Mouse (Mus musculus) neural tube, embryonic 11.5 days (tissue): ENCODE data around the gene Tctex1d4. TPM values are rescaled to one million over a fixed set of nuclear protein-coding genes. Genes with fewer than 3 reads are reported as not detected.
A peak's percentile ranks its signal among the peaks of the same experiment; 100 is the strongest.

ENCODE experiments used
- ATAC-seq: fragments of 200-750 bp; cut with Nextera tagmentation; 2 replicates; pipeline ENCODE4 v1.8.0; 2017; ENCODE audit warnings: moderate number of reproducible peaks, mild to moderate bottlenecking, moderate TSS enrichment, moderate library complexity; ENCODE audit not compliant: insufficient read depth, low FRiP score, low TSS enrichment
- DNase-seq: peaks from one replicate; pipeline ENCODE4 v3.0.0-alpha.2; 2015; ENCODE audit warnings: low spot score
- H3K27ac ChIP-seq: fragments of 300-500 bp; sonication (generic); 2 replicates; pipeline ENCODE4 v1.5.1; 2014; ENCODE audit warnings: low read depth, mild to moderate bottlenecking, low read length
- H3K27me3 ChIP-seq: fragments of 300-500 bp; sonication (generic); 2 replicates; pipeline ENCODE4 v1.6.1; 2014; ENCODE audit warnings: mild to moderate bottlenecking, low read length, mixed read lengths; ENCODE audit not compliant: control insufficient read depth, insufficient read depth
- H3K36me3 ChIP-seq: fragments of 300-500 bp; sonication (generic); 2 replicates; pipeline ENCODE4 v1.6.1; 2014; ENCODE audit warnings: mild to moderate bottlenecking, low read length, moderate library complexity, mixed read lengths; ENCODE audit not compliant: control insufficient read depth, insufficient read depth
- H3K4me1 ChIP-seq: fragments of 300-500 bp; sonication (generic); 2 replicates; pipeline ENCODE4 v1.6.1; 2014; ENCODE audit warnings: low read length, mixed read lengths; ENCODE audit not compliant: control insufficient read depth, insufficient read depth
- H3K4me2 ChIP-seq: fragments of 300-500 bp; sonication (generic); 2 replicates; pipeline ENCODE4 v1.6.1; 2014; ENCODE audit warnings: low read depth, mild to moderate bottlenecking, moderate library complexity
- H3K4me3 ChIP-seq: fragments of 300-500 bp; sonication (generic); 2 replicates; pipeline ENCODE4 v1.5.1; 2014; ENCODE audit warnings: low read depth, low read length
- H3K9ac ChIP-seq: fragments of 300-500 bp; sonication (generic); 2 replicates; pipeline ENCODE4 v1.6.1; 2014; ENCODE audit warnings: mild to moderate bottlenecking, low read length
- H3K9me3 ChIP-seq: fragments of 300-500 bp; sonication (generic); 2 replicates; pipeline ENCODE4 v1.6.1; 2016; ENCODE audit warnings: low read length; ENCODE audit not compliant: control insufficient read depth
- WGBS: fragments of 180-500 bp; shearing (Covaris S2); extraction: QIAGEN DNeasy Blood & Tissue Kit; methylation state at CpG from one replicate; pipeline ENCODE4 v1.1.7; 2014; 5-methylcytosine and 5-hydroxymethylcytosine counted together
- polyA plus RNA-seq: library from polyadenylated mRNA; unstranded; fragments of >200 nt; fragmentation: Nextera tagmentation; extraction: Ambion mirVana; gene quantifications from 2 replicates; pipeline ENCODE4 v1.2.1, GENCODE M21; 2014

Gene Tctex1d4
- polyA plus RNA-seq, 1 experiment from 2014 or later, result not detected

- no peak for DNase-seq
- ATAC-seq, result no peak
These were observed 2.9 kb upstream of the Tctex1d4 start for GRCm38 (mm10) chr4:117123546-117124217.

DNA sequence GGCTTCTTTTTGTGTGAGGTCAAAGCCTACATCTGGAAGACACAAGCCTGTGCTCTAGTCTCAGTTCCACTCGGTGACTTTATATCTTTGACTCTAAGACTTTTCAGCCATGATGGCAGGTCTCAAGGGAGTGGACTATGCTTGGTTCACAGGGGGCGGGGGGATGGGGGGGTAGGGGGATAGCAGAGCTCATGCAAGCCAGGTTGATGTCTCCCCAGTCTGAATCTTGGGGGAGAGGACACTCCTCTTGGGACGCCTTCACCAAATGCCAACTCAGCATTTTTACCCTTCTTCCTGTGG lies 2.4 kb upstream of the Tctex1d4 start:
- no peak for ATAC-seq
- H3K9me3 ChIP-seq, result no peaks in the 10 kb centered on the region
- H3K27me3 ChIP-seq, result no peaks in the 10 kb centered on the region
- WGBS, result 89% methylated on average over 3 of the region's 3 CpGs
- H3K36me3 ChIP-seq, result peaks cover 2% of the 10 kb centered on the region
- H3K4me1 ChIP-seq, result peaks cover 19% of the 10 kb centered on the region
- H3K9ac ChIP-seq, result no peak overlapping the region
- no peak overlapping the region for H3K4me2 ChIP-seq
- no peak overlapping the region for H3K4me3 ChIP-seq
- no peak overlapping the region for H3K27ac ChIP-seq
- no peak for DNase-seq

More at GRCm38 (mm10) chr4:117123546-117124217, 2.9 kb upstream of the Tctex1d4 start:
- Histone ChIP-seq H3K4me2 (no peak overlapping the region), H3K36me3 (no peaks in the 10 kb centered on the region; the same call in 1 of the 2 replicates), H3K27ac (no peak overlapping the region), H3K27me3 (no peaks in the 10 kb centered on the region), H3K9ac (no peak overlapping the region), H3K4me3 (no peak overlapping the region), H3K9me3 (no peaks in the 10 kb centered on the region), H3K4me1 (peaks cover 16% of the 10 kb centered on the region)
- 91% methylated on average over 7 of the region's 9 CpGs for WGBS

DNA sequence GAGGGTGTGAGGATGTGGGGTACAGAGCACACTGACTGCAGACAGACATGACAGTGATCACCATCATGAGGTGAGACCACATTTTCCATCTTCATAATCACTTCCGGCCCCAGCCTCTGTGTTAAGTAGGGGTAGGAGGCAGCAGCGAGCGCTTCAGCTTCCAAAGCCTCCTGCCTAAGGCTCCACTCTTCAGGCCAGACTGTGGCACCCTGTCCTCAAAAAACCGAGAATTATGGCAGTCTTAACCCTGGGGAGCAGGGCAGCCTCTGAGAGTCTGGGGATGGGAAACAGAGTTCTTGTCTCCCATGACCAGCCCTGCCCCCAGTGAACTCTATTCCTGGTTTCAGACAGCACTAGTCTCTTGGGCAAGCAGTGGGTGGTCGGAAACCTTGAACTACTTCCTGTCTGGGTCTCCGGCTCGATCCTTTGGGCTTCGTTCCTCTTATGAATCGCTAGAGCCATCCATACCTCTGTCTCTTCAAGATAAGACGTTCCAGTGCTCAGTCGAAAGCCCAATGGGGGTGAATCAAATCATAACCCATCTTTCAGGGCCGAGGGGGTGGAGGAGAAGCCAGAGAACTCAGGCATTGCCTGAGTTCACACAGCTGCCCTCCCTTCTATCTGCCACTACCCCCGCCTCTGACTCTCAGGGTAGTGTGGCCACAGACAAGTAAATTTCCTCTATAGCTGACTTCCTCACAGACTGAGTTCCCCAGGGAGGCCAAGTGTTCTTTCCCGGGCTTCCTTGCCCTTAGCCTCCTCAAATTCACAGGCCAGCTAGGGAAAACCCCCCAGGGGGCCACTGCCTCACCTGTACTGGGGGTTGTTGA lies 1.9 kb upstream of the Tctex1d4 start:
- H3K4me1 ChIP-seq, result peaks cover 17% of the 10 kb centered on the region
- H3K27ac ChIP-seq, result peak overlapping the region; percentile 72
- DNase-seq (no peak), ATAC-seq (no peak)
- no peaks in the 10 kb centered on the region for H3K27me3 ChIP-seq
- 69% methylated on average over 14 of the region's 14 CpGs for WGBS
- peak overlapping the region; percentile 56; the same call in 1 of the 2 replicates for H3K9ac ChIP-seq
- H3K36me3 ChIP-seq, result peaks cover 3% of the 10 kb centered on the region
- no peaks in the 10 kb centered on the region for H3K9me3 ChIP-seq
- no peak overlapping the region for H3K4me3 ChIP-seq
- no peak overlapping the region for H3K4me2 ChIP-seq

- WGBS, result 32% methylated on average over 8 of the region's 8 CpGs
- no peaks in the 10 kb centered on the region for H3K27me3 ChIP-seq
- H3K9me3 ChIP-seq, result no peaks in the 10 kb centered on the region
- peak; percentile 43; the same call in 1 of the 2 replicates for ATAC-seq
- DNase-seq, result peak; percentile 58
- peaks cover 3% of the 10 kb centered on the region for H3K36me3 ChIP-seq
- H3K4me2 ChIP-seq, result no peak within 1 kb of the TSS
- peaks cover 22% of the 10 kb centered on the region for H3K4me1 ChIP-seq
- H3K27ac ChIP-seq, result peak within 1 kb of the TSS; percentile 72
- no peak within 1 kb of the TSS for H3K4me3 ChIP-seq
- H3K9ac ChIP-seq, result peak within 1 kb of the TSS; percentile 56
These were observed 1.2 kb upstream of the Tctex1d4 start, which contains the start of gene Btbd19 for GRCm38 (mm10) chr4:117125348-117125909. Gene Btbd19 (minus strand): TSS chr4:117125725.

DNA sequence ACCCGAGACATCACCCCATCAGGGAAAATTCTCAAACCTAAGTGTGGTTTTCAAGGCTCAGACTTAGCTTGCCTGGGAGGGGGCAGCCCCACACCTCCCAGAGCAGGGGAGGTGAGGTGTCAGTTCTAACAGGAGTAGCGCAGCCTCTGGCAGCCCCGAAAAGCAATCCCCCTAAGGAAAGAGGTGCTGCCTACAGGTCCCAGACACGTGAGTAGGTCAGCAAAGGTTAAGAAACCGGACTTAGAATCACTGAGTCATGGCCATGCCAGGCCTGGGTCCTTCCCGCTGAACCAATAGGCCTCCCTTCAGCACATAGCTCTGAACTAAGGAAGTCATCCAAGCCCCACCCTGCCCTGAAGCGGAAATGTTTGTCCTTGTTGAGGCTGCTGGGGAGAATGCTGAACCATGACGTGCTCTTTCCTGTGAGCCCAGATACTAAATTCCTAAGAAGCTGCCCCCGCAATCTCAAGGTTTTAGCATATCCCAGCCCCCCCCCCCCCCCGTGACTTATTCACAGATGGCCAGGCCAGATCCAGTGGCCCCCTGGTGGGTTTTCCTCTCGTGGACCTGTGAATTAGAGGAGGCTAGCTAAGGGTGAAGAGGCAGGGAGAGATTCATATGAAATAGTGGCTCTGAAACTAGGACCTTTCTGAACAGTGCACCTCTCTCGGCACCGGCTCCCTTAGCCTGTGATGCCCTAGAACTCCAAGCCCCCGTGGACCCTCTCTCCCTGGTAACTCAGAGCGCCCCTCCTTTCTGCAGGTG lies 502 bp upstream of the Tctex1d4 start:
- DNase-seq, result peak; percentile 32
- H3K9ac ChIP-seq, result peak overlapping the region; percentile 56; the same call in 1 of the 2 replicates
- no peak overlapping the region for H3K4me2 ChIP-seq
- no peak overlapping the region for H3K4me3 ChIP-seq
- peaks cover 27% of the 10 kb centered on the region for H3K4me1 ChIP-seq
- peaks cover 3% of the 10 kb centered on the region for H3K36me3 ChIP-seq
- H3K9me3 ChIP-seq, result no peaks in the 10 kb centered on the region
- WGBS, result 45% methylated on average over 15 of the region's 15 CpGs
- H3K27ac ChIP-seq, result peak overlapping the region; percentile 72
- ATAC-seq, result no peak
- H3K27me3 ChIP-seq, result no peaks in the 10 kb centered on the region

DNA sequence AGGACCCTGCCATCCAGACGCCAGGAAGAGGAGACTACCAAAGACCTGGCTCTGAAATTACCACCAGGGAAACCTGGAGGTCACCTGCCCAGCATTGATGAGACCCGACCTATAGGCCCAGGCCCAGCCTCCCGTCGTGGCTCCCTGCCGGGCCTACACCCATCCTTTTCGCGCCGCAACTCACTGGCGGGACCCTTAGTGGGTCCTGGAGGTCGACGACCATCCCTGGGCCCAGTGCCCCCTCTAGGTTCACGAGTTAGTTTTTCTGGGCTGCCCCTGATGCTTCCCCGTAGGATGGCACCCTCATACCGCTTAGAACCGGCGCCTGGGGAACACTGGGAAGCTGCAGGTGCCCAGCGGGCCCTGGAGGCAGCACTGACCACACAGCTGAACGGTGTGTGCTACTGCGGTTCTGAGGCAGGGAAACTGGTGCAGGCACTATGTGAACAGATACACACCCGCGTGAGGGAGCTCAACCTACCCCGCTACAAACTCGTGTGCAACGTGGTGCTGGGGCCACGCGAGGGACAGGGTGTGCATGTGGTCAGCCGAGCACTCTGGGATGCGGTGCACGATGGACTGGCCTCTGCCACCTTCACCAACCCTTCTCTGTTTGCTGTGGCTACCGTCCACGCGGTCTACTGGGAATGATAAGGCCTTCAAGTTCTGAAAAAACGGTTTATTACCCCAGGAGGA lies 1.5 kb downstream of the Tctex1d4 start:
- ATAC-seq (no peak), DNase-seq (no peak)
- H3K9me3 ChIP-seq, result no peaks in the 10 kb centered on the region
- H3K27ac ChIP-seq, result no peak overlapping the region
- no peak overlapping the region for H3K4me3 ChIP-seq
- no peaks in the 10 kb centered on the region for H3K27me3 ChIP-seq
- H3K4me1 ChIP-seq, result peaks cover 41% of the 10 kb centered on the region
- no peak overlapping the region for H3K4me2 ChIP-seq
- H3K9ac ChIP-seq, result no peak overlapping the region
- WGBS, result 89% methylated on average over 33 of the region's 33 CpGs
- peaks cover 3% of the 10 kb centered on the region for H3K36me3 ChIP-seq

DNA sequence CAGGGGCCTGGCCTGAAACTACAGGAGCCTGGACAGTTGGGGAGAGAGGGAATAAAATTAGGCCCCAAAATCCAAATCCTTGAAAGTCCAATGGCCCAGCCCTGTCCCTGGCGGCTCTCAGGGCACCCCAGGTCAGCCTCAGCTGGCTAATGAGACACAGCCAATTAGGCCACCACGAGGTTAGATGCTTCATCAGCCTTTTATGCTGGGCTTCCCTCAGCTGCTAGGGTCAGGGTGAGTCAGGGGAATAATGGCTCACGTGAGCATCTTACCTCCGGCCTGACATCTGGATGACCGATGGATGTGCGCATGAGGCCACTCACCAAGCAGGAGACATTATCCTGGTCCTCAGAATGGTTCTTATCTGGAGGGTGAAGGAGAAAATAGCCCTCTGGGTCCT lies 4.2 kb downstream of the Tctex1d4 start:
- peak overlapping the region; percentile 72 for H3K27ac ChIP-seq

DNA sequence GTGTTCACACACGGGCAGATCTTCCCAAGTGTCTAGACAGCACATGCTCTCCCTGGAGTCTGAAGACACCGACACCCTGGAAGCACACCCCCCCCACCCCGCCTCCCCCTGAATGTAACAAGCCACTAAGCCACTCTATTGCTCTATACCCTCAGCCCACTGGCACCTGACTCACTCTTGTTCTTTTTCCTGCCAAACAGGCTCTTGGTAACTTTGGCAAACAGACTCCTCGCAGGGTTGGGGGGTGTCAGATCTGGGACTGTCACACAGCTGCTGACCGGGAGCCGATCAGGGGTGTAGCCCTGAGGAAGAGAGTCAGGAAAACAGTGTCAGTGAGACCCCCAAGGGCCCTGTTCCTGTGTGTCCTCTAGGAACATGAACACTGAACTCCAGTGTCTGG lies 4.6 kb downstream of the Tctex1d4 start:
- Histone ChIP-seq H3K4me2 (peak overlapping the region; percentile 81), H3K4me1 (peaks cover 29% of the 10 kb centered on the region), H3K36me3 (peaks cover 3% of the 10 kb centered on the region), H3K27ac (peak overlapping the region; percentile 72), H3K4me3 (peak overlapping the region; percentile 78), H3K9ac (peak overlapping the region; percentile 26; the same call in 1 of the 2 replicates), H3K9me3 (no peaks in the 10 kb centered on the region), H3K27me3 (no peaks in the 10 kb centered on the region)
- DNase-seq (no peak), ATAC-seq (no peak)
- WGBS, result 61% methylated on average over 6 of the region's 6 CpGs

More for the DNA sequence above, 4.2 kb downstream of the Tctex1d4 start:
- 51% methylated on average over 6 of the region's 6 CpGs for WGBS
- Histone ChIP-seq H3K4me1 (peaks cover 31% of the 10 kb centered on the region), H3K9ac (no peak overlapping the region), H3K4me3 (no peak overlapping the region), H3K27me3 (no peaks in the 10 kb centered on the region), H3K9me3 (no peaks in the 10 kb centered on the region), H3K36me3 (peaks cover 3% of the 10 kb centered on the region), H3K4me2 (peak overlapping the region; percentile 81; the same call in 1 of the 2 replicates)
- ATAC-seq (no peak), DNase-seq (peak; percentile 57)
